Mouse (Mus musculus) liver, adult 2 months (tissue): ENCODE results near the gene Spred2. TPM values are rescaled to one million over a fixed set of nuclear protein-coding genes. Genes with fewer than 3 reads are reported as not detected.
"Not testable (repeated sequence)": the region's sequence is repeated elsewhere in the genome, so short reads cannot be mapped to it uniquely, and the experiment has no call there.

Source experiments
- DNase-seq: peaks from one replicate; pipeline ENCODE4 v3.0.0-alpha.2; 2011; ENCODE audit warnings: low read depth, low spot score; ENCODE audit errors: extremely low read depth
- H3K27ac ChIP-seq: fragments of 200-500 bp; replicated peaks from 2 replicates; pipeline ENCODE4 v1.5.1; 2012; ENCODE audit warnings: low read depth, mild to moderate bottlenecking, control low read depth, inconsistent platforms, low read length; ENCODE audit not compliant: insufficient read depth
- H3K27me3 ChIP-seq: fragments of 200-500 bp; 2 replicates; pipeline ENCODE4 v1.6.1; 2012; ENCODE audit warnings: mild to moderate bottlenecking, moderate library complexity, low read length, inconsistent platforms; ENCODE audit not compliant: control insufficient read depth, insufficient read depth
- H3K36me3 ChIP-seq: fragments of 200-500 bp; 2 replicates; pipeline ENCODE4 v1.6.1; 2012; ENCODE audit warnings: low read length, inconsistent platforms; ENCODE audit not compliant: control insufficient read depth, insufficient read depth
- H3K4me1 ChIP-seq: fragments of 200-500 bp; 2 replicates; pipeline ENCODE4 v1.6.1; 2011; ENCODE audit warnings: low read length; ENCODE audit not compliant: control insufficient read depth, insufficient read depth
- H3K4me3 ChIP-seq: fragments of 200-500 bp; 2 replicates; pipeline ENCODE4 v1.5.1; 2011; ENCODE audit warnings: low read depth, mild to moderate bottlenecking, control low read depth, low read length, moderate library complexity; ENCODE audit not compliant: insufficient read depth
- H3K79me2 ChIP-seq: fragments of 200-500 bp; 2 replicates; pipeline ENCODE4 v1.6.1; 2012; ENCODE audit warnings: inconsistent platforms, mild to moderate bottlenecking, low read length, moderate library complexity; ENCODE audit not compliant: control insufficient read depth, insufficient read depth
- H3K9ac ChIP-seq: fragments of 200-500 bp; 2 replicates; pipeline ENCODE4 v1.6.1; 2012; ENCODE audit warnings: low read depth, mild to moderate bottlenecking, control low read depth, inconsistent platforms, low read length
- CTCF ChIP-seq: fragments of 200-500 bp; IDR thresholded peaks from 2 replicates; pipeline ENCODE4 v1.5.1; 2011; ENCODE audit warnings: low read depth, low read length, control low read depth
- POLR2A ChIP-seq: fragments of 200-500 bp; IDR thresholded peaks from 2 replicates; pipeline ENCODE4 v1.6.1; 2011; ENCODE audit warnings: low read length, control low read depth; ENCODE audit not compliant: insufficient read depth; ENCODE audit errors: extremely low read depth
- WGBS: fragments of 180-500 bp; shearing (Covaris S2); methylation state at CpG from one replicate; pipeline ENCODE4 v1.1.7; 2018; 5-methylcytosine and 5-hydroxymethylcytosine counted together
- polyA plus RNA-seq: library from polyadenylated mRNA; depleted of rRNA; stranded (reverse); fragments of >200 nt; gene quantifications from 2 replicates; pipeline ENCODE4 v1.2.3, GENCODE M21; 2012
- total RNA-seq: library from RNA; depleted of rRNA; stranded (reverse); fragments of >200 nt; gene quantifications from 2 replicates; pipeline ENCODE4 v1.2.3, GENCODE M21; 2014

The Spred2 gene
- total and polyA plus RNA-seq, 2 experiments, result 3.1 to 5.2 TPM

GRCm38 (mm10) chr11:20029014-20029413 lies 104.8 kb downstream of the Spred2 start:
- Histone ChIP-seq H3K27ac (no peak overlapping the region), H3K4me3 (no peak overlapping the region), H3K4me1 (no peaks in the 10 kb centered on the region), H3K79me2 (no peaks in the 10 kb centered on the region), H3K36me3 (no peaks in the 10 kb centered on the region), H3K27me3 (no peaks in the 10 kb centered on the region), H3K9ac (no peak overlapping the region)
- no peak for DNase-seq
- TF ChIP-seq POLR2A, result no peak
- TF ChIP-seq CTCF, result no peak
- WGBS, result 93% methylated on average over 4 of the region's 4 CpGs

GRCm38 (mm10) chr11:20030973-20031372 lies 106.8 kb downstream of the Spred2 start:
- WGBS, result 97% methylated on average over 5 of the region's 5 CpGs

GRCm38 (mm10) chr11:20031536-20031935 lies 107.4 kb downstream of the Spred2 start:
- peak; percentile 46 for DNase-seq
- 37% methylated on average over 8 of the region's 8 CpGs for WGBS
- H3K27ac ChIP-seq, result no peak overlapping the region

More at GRCm38 (mm10) chr11:20030973-20031372, 106.8 kb downstream of the Spred2 start:
- DNase-seq, H3K36me3 ChIP-seq, H3K4me1 ChIP-seq, H3K27ac ChIP-seq, H3K4me3 ChIP-seq, H3K27me3 ChIP-seq, H3K9ac ChIP-seq, H3K79me2 ChIP-seq: not testable (repeated sequence)

GRCm38 (mm10) chr11:20033541-20034160 lies 109.5 kb downstream of the Spred2 start:
- H3K79me2 ChIP-seq, result no peaks in the 10 kb centered on the region
- H3K4me1 ChIP-seq, result no peaks in the 10 kb centered on the region
- TF ChIP-seq CTCF (no peak), POLR2A (no peak)
- H3K36me3 ChIP-seq, result no peaks in the 10 kb centered on the region
- H3K27ac ChIP-seq, result no peak overlapping the region
- H3K4me3 ChIP-seq, result no peak overlapping the region
- no peak overlapping the region for H3K9ac ChIP-seq
- no peaks in the 10 kb centered on the region for H3K27me3 ChIP-seq
- DNase-seq, result no peak
- WGBS, result 55% methylated on average over 6 of the region's 6 CpGs

More at GRCm38 (mm10) chr11:20031536-20031935, 107.4 kb downstream of the Spred2 start:
- no peaks in the 10 kb centered on the region for H3K4me1 ChIP-seq
- no peak overlapping the region for H3K4me3 ChIP-seq
- H3K27me3 ChIP-seq, result no peaks in the 10 kb centered on the region
- H3K9ac ChIP-seq, result no peak overlapping the region
- H3K79me2 ChIP-seq, result no peaks in the 10 kb centered on the region
- TF ChIP-seq CTCF (peak; percentile 59), POLR2A (no peak)
- no peaks in the 10 kb centered on the region for H3K36me3 ChIP-seq

- Histone ChIP-seq H3K4me1 (no peaks in the 10 kb centered on the region), H3K27me3 (no peaks in the 10 kb centered on the region), H3K27ac (no peak overlapping the region), H3K36me3 (no peaks in the 10 kb centered on the region), H3K79me2 (no peaks in the 10 kb centered on the region), H3K9ac (no peak overlapping the region), H3K4me3 (no peak overlapping the region)
- no peak for TF ChIP-seq POLR2A
- TF ChIP-seq CTCF, result no peak
- 79% methylated on average over 14 of the region's 14 CpGs for WGBS
- no peak for DNase-seq
Measured at GRCm38 (mm10) chr11:20034337-20034947, 110.3 kb downstream of the Spred2 start.

GRCm38 (mm10) chr11:20035343-20035928 lies 111.3 kb downstream of the Spred2 start:
- DNase-seq, result no peak
- no peaks in the 10 kb centered on the region for H3K27me3 ChIP-seq
- WGBS, result 72% methylated on average over 11 of the region's 11 CpGs
- TF ChIP-seq CTCF, result no peak
- TF ChIP-seq POLR2A, result no peak
- H3K4me1 ChIP-seq, result no peaks in the 10 kb centered on the region
- H3K79me2 ChIP-seq, result no peaks in the 10 kb centered on the region
- no peak overlapping the region for H3K4me3 ChIP-seq
- no peak overlapping the region for H3K9ac ChIP-seq
- H3K27ac ChIP-seq, result no peak overlapping the region
- no peaks in the 10 kb centered on the region for H3K36me3 ChIP-seq
